Mouse (Mus musculus): ENCODE results near the gene Cpa5. TPM values are rescaled to one million over a fixed set of nuclear protein-coding genes. Genes with fewer than 3 reads are reported as not detected.

The Cpa5 gene
- polyA plus RNA-seq, 1 experiment from 2014 or later, result 0.16 TPM

GRCm38 (mm10) chr6:30592417-30592974 lies 18.3 kb upstream of the Cpa5 start:
- no peak for TF ChIP-seq CTCF (IDR thresholded peaks at IDR 0.05; ENCODE audit: low read depth)
- TF ChIP-seq EP300 (optimal IDR thresholded peaks at IDR 0.05), result no peak
- Histone ChIP-seq H3K9ac (ENCODE audit: low read length) (no peak overlapping the region), H3K4me1 (replicated peaks; ENCODE audit: control insufficient read depth, insufficient read depth) (no peaks in the 10 kb centered on the region), H3K27me3 (ENCODE audit: control insufficient read depth, insufficient read depth, low read length) (no peaks in the 10 kb centered on the region), H3K9me3 (ENCODE audit: control insufficient read depth, low read length) (no peaks in the 10 kb centered on the region), H3K4me2 (replicated peaks; ENCODE audit: low read depth) (no peak overlapping the region), H3K36me3 (ENCODE audit: control insufficient read depth, insufficient read depth, low read length) (no peaks in the 10 kb centered on the region), H3K4me3 (ENCODE audit: low read depth, low read length) (no peak overlapping the region), H3K27ac (replicated peaks) (no peak overlapping the region)
- ATAC-seq (ENCODE audit: low FRiP score, low TSS enrichment) (no peak), DNase-seq (ENCODE audit: low spot score) (no peak)
- WGBS, result 81% methylated on average over 10 of the region's 10 CpGs

- ATAC-seq (ENCODE audit: low FRiP score, low TSS enrichment) (no peak), DNase-seq (ENCODE audit: low spot score) (no peak)
- Histone ChIP-seq H3K9me3 (ENCODE audit: control insufficient read depth, low read length) (no peaks in the 10 kb centered on the region), H3K4me3 (ENCODE audit: low read depth, low read length) (no peak overlapping the region), H3K4me2 (replicated peaks; ENCODE audit: low read depth) (no peak overlapping the region), H3K9ac (ENCODE audit: low read length) (no peak overlapping the region), H3K36me3 (ENCODE audit: control insufficient read depth, insufficient read depth, low read length) (no peaks in the 10 kb centered on the region), H3K4me1 (replicated peaks; ENCODE audit: control insufficient read depth, insufficient read depth) (no peaks in the 10 kb centered on the region), H3K27ac (replicated peaks) (no peak overlapping the region), H3K27me3 (ENCODE audit: control insufficient read depth, insufficient read depth, low read length) (no peaks in the 10 kb centered on the region)
- TF ChIP-seq EP300 (optimal IDR thresholded peaks at IDR 0.05) (no peak), CTCF (IDR thresholded peaks at IDR 0.05; ENCODE audit: low read depth) (no peak)
- WGBS, result 63% methylated on average over 7 of the region's 7 CpGs
Observed at GRCm38 (mm10) chr6:30594364-30594763, 16.4 kb upstream of the Cpa5 start.

- no peak overlapping the region for H3K9ac ChIP-seq (ENCODE audit: low read length)
- no peaks in the 10 kb centered on the region for H3K27me3 ChIP-seq (ENCODE audit: control insufficient read depth, insufficient read depth, low read length)
- TF ChIP-seq CTCF (IDR thresholded peaks at IDR 0.05; ENCODE audit: low read depth) (no peak), EP300 (optimal IDR thresholded peaks at IDR 0.05) (no peak)
- no peak overlapping the region for H3K4me3 ChIP-seq (ENCODE audit: low read depth, low read length)
- WGBS, result 76% methylated on average over 8 of the region's 8 CpGs
- DNase-seq (ENCODE audit: low spot score) (no peak), ATAC-seq (ENCODE audit: low FRiP score, low TSS enrichment) (no peak)
- no peaks in the 10 kb centered on the region for H3K4me1 ChIP-seq (replicated peaks; ENCODE audit: control insufficient read depth, insufficient read depth)
- no peak overlapping the region for H3K4me2 ChIP-seq (replicated peaks; ENCODE audit: low read depth)
- H3K9me3 ChIP-seq (ENCODE audit: control insufficient read depth, low read length), result no peaks in the 10 kb centered on the region
- no peaks in the 10 kb centered on the region for H3K36me3 ChIP-seq (ENCODE audit: control insufficient read depth, insufficient read depth, low read length)
- no peak overlapping the region for H3K27ac ChIP-seq (replicated peaks)
Observed at GRCm38 (mm10) chr6:30596230-30596898, 14.4 kb upstream of the Cpa5 start.

- Histone ChIP-seq H3K4me3 (ENCODE audit: low read depth, low read length) (no peak overlapping the region), H3K9ac (ENCODE audit: low read length) (no peak overlapping the region), H3K27ac (replicated peaks) (no peak overlapping the region), H3K27me3 (ENCODE audit: control insufficient read depth, insufficient read depth, low read length) (no peaks in the 10 kb centered on the region), H3K4me1 (replicated peaks; ENCODE audit: control insufficient read depth, insufficient read depth) (no peaks in the 10 kb centered on the region), H3K36me3 (ENCODE audit: control insufficient read depth, insufficient read depth, low read length) (no peaks in the 10 kb centered on the region), H3K4me2 (replicated peaks; ENCODE audit: low read depth) (no peak overlapping the region), H3K9me3 (ENCODE audit: control insufficient read depth, low read length) (no peaks in the 10 kb centered on the region)
- DNase-seq (ENCODE audit: low spot score) (no peak), ATAC-seq (ENCODE audit: low FRiP score, low TSS enrichment) (no peak)
- WGBS, result 60% methylated on average over 3 of the region's 3 CpGs
- TF ChIP-seq EP300 (optimal IDR thresholded peaks at IDR 0.05), result no peak
- TF ChIP-seq CTCF (IDR thresholded peaks at IDR 0.05; ENCODE audit: low read depth), result no peak
Observed at GRCm38 (mm10) chr6:30600033-30600432, 10.8 kb upstream of the Cpa5 start.

GRCm38 (mm10) chr6:30600995-30601394 lies 9.8 kb upstream of the Cpa5 start:
- Histone ChIP-seq H3K36me3 (ENCODE audit: control insufficient read depth, insufficient read depth, low read length) (no peaks in the 10 kb centered on the region), H3K27me3 (ENCODE audit: control insufficient read depth, insufficient read depth, low read length) (no peaks in the 10 kb centered on the region), H3K27ac (replicated peaks) (no peak overlapping the region), H3K9me3 (ENCODE audit: control insufficient read depth, low read length) (no peaks in the 10 kb centered on the region), H3K4me3 (ENCODE audit: low read depth, low read length) (no peak overlapping the region), H3K4me1 (replicated peaks; ENCODE audit: control insufficient read depth, insufficient read depth) (no peaks in the 10 kb centered on the region), H3K9ac (ENCODE audit: low read length) (no peak overlapping the region), H3K4me2 (replicated peaks; ENCODE audit: low read depth) (no peak overlapping the region)
- TF ChIP-seq EP300 (optimal IDR thresholded peaks at IDR 0.05), result no peak
- TF ChIP-seq CTCF (IDR thresholded peaks at IDR 0.05; ENCODE audit: low read depth), result no peak
- DNase-seq (ENCODE audit: low spot score) (no peak), ATAC-seq (ENCODE audit: low FRiP score, low TSS enrichment) (no peak)
- WGBS, result 90% methylated on average over 1 of the region's 1 CpGs

- Histone ChIP-seq H3K9ac (ENCODE audit: low read length) (no peak overlapping the region), H3K27ac (replicated peaks) (no peak overlapping the region), H3K4me2 (replicated peaks; ENCODE audit: low read depth) (no peak overlapping the region), H3K9me3 (ENCODE audit: control insufficient read depth, low read length) (no peaks in the 10 kb centered on the region), H3K4me3 (ENCODE audit: low read depth, low read length) (no peak overlapping the region), H3K27me3 (ENCODE audit: control insufficient read depth, insufficient read depth, low read length) (no peaks in the 10 kb centered on the region), H3K4me1 (replicated peaks; ENCODE audit: control insufficient read depth, insufficient read depth) (no peaks in the 10 kb centered on the region), H3K36me3 (ENCODE audit: control insufficient read depth, insufficient read depth, low read length) (no peaks in the 10 kb centered on the region)
- DNase-seq (ENCODE audit: low spot score) (no peak), ATAC-seq (ENCODE audit: low FRiP score, low TSS enrichment) (no peak)
- 66% methylated on average over 7 of the region's 7 CpGs for WGBS
- TF ChIP-seq CTCF (IDR thresholded peaks at IDR 0.05; ENCODE audit: low read depth) (no peak), EP300 (optimal IDR thresholded peaks at IDR 0.05) (no peak)
Observed at GRCm38 (mm10) chr6:30604342-30604867, 6.4 kb upstream of the Cpa5 start.

Measured in stomach, postnatal 0 days (tissue).